Mouse (Mus musculus) large intestine, adult 2 months (tissue): ENCODE measurements at regions not wholly inside any gene's neighbourhood (a gene's known extent, or its start where the extent isn't known, plus 50 kb on each side); places are given as distances from the start of the nearest gene placed in this dataset.

ENCODE experiments used
- DNase-seq: peaks from one replicate; pipeline ENCODE4 v3.0.0-alpha.2; 2012; ENCODE audit warnings: low read depth, low spot score
- WGBS: fragments of 180-500 bp; shearing (Covaris S2); methylation state at CpG from one replicate; pipeline ENCODE4 v1.1.7; 2018; 5-methylcytosine and 5-hydroxymethylcytosine counted together

- no peak for DNase-seq
Measured at GRCm38 (mm10) chr8:102845362-102845761, 59.9 kb upstream of the Cdh11 start.

GRCm38 (mm10) chr8:102860021-102860420, 74.6 kb upstream of the Cdh11 start:
- WGBS: 35% methylated on average over 1 of the region's 1 CpGs
- DNase-seq: no peak

- WGBS: 72% methylated on average over 2 of the region's 2 CpGs
- no peak for DNase-seq
Measured at GRCm38 (mm10) chr8:102899525-102899924, 114.1 kb upstream of the Cdh11 start.

- DNase-seq: no peak
- 58% methylated on average over 5 of the region's 5 CpGs for WGBS
Measured at GRCm38 (mm10) chr8:102900662-102901061, 115.2 kb upstream of the Cdh11 start.

GRCm38 (mm10) chr8:102907444-102907843, 122.0 kb upstream of the Cdh11 start:
- 73% methylated on average over 2 of the region's 2 CpGs for WGBS

GRCm38 (mm10) chr8:102931342-102931835, 145.9 kb upstream of the Cdh11 start:
- DNase-seq: no peak
- WGBS: 51% methylated on average over 3 of the region's 3 CpGs

More at GRCm38 (mm10) chr8:102907444-102907843, 122.0 kb upstream of the Cdh11 start:
- DNase-seq: no peak

GRCm38 (mm10) chr8:102938771-102939170, 153.3 kb upstream of the Cdh11 start:
- no peak for DNase-seq
- WGBS: 94% methylated on average over 2 of the region's 2 CpGs

GRCm38 (mm10) chr8:102945546-102945945, 160.1 kb upstream of the Cdh11 start:
- DNase-seq: no peak
- 89% methylated on average over 5 of the region's 5 CpGs for WGBS

- WGBS: 68% methylated on average over 7 of the region's 7 CpGs
- no peak for DNase-seq
Measured at GRCm38 (mm10) chr8:102978161-102978581, 192.7 kb upstream of the Cdh11 start.

GRCm38 (mm10) chr8:102983220-102983909, 197.9 kb upstream of the Cdh11 start:
- WGBS: 56% methylated on average over 3 of the region's 3 CpGs
- DNase-seq: no peak

- 64% methylated on average over 3 of the region's 3 CpGs for WGBS
- no peak for DNase-seq
Measured at GRCm38 (mm10) chr8:102983910-102984225, 198.4 kb upstream of the Cdh11 start.

GRCm38 (mm10) chr8:103007284-103007984, 222.0 kb upstream of the Cdh11 start:
- 61% methylated on average over 2 of the region's 2 CpGs for WGBS

GRCm38 (mm10) chr8:103019121-103019520, 233.7 kb upstream of the Cdh11 start:
- 52% methylated on average over 4 of the region's 4 CpGs for WGBS
- DNase-seq: no peak

More at GRCm38 (mm10) chr8:103007284-103007984, 222.0 kb upstream of the Cdh11 start:
- DNase-seq: no peak

- DNase-seq: no peak
- 58% methylated on average over 1 of the region's 1 CpGs for WGBS
Measured at GRCm38 (mm10) chr8:103023237-103023636, 237.8 kb upstream of the Cdh11 start.

GRCm38 (mm10) chr8:103031708-103032107, 246.3 kb upstream of the Cdh11 start:
- 11% methylated on average over 1 of the region's 1 CpGs for WGBS

GRCm38 (mm10) chr8:103033956-103034355, 248.5 kb upstream of the Cdh11 start:
- WGBS: 62% methylated on average over 3 of the region's 3 CpGs
- DNase-seq: no peak

More at GRCm38 (mm10) chr8:103031708-103032107, 246.3 kb upstream of the Cdh11 start:
- DNase-seq: no peak

- WGBS: 83% methylated on average over 5 of the region's 5 CpGs
- DNase-seq: no peak
Measured at GRCm38 (mm10) chr8:103072079-103072635, 286.7 kb upstream of the Cdh11 start.

- DNase-seq: no peak
- WGBS: 95% methylated on average over 1 of the region's 1 CpGs
Measured at GRCm38 (mm10) chr8:103072646-103073045, 287.2 kb upstream of the Cdh11 start.

- DNase-seq: no peak
- 44% methylated on average over 3 of the region's 3 CpGs for WGBS
Measured at GRCm38 (mm10) chr8:103078559-103078958, 293.1 kb upstream of the Cdh11 start.

- 71% methylated on average over 4 of the region's 4 CpGs for WGBS
- no peak for DNase-seq
Measured at GRCm38 (mm10) chr8:103086956-103087482, 301.6 kb upstream of the Cdh11 start.
